Mouse (Mus musculus): ENCODE measurements around the gene Amfr.

- TF ChIP-seq MAFK (IDR thresholded peaks at IDR 0.05; ENCODE audit: insufficient read depth, low read depth, low read length) (no peak), ZC3H11A (IDR thresholded peaks at IDR 0.05; ENCODE audit: borderline replicate concordance, low read depth, low read length) (no peak), HCFC1 (IDR thresholded peaks at IDR 0.05; ENCODE audit: borderline replicate concordance, insufficient read depth, low read length) (no peak), ZNF384 (IDR thresholded peaks at IDR 0.05; ENCODE audit: low read depth, low read length) (no peak), CHD2 (IDR thresholded peaks at IDR 0.05; ENCODE audit: low read depth, low read length) (no peak)
Observed at GRCm38 (mm10) chr8:93941636-93942054, 71.0 kb downstream of the Amfr start.

Data from ES-E14 (cell line).